Mouse (Mus musculus) gastrocnemius, adult 18-20 months (tissue): Measurements from ENCODE around the gene Eral1. TPM values are rescaled to one million over a fixed set of nuclear protein-coding genes. Genes with fewer than 3 reads are reported as not detected.
"Not testable (repeated sequence)": the region's sequence is repeated elsewhere in the genome, so short reads cannot be mapped to it uniquely, and the experiment has no call there.

Experiments used
- DNase-seq: peaks from one replicate; pipeline ENCODE4 v3.0.0; 2021; ENCODE audit warnings: low spot score
- total RNA-seq, 2 experiments: library from RNA; stranded (reverse); gene quantifications; 2 replicates each; pipeline ENCODE4 v1.2.3; 2021

Gene Eral1
- total RNA-seq, 2 experiments from 2014 or later = 20.1 to 22.7 TPM

DNA sequence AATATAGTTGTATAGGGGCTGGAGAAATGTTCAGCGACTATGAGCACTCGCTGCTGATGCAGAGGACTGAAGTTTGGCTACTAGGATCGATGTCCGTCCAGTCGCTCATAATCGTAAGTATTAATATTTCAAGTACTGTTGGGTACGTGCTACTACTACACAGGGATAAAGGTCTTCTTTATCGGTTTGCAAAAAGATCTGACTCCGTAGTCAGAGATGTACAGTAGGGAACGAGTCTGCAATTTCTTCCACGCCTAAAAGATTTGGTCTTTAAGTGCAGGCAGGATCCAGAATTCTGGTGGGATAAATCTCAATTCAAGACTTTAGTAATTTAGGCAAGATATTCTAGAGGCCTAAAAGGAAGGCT lies 13.9 kb upstream of the Eral1 start:
- no peak for DNase-seq

DNA sequence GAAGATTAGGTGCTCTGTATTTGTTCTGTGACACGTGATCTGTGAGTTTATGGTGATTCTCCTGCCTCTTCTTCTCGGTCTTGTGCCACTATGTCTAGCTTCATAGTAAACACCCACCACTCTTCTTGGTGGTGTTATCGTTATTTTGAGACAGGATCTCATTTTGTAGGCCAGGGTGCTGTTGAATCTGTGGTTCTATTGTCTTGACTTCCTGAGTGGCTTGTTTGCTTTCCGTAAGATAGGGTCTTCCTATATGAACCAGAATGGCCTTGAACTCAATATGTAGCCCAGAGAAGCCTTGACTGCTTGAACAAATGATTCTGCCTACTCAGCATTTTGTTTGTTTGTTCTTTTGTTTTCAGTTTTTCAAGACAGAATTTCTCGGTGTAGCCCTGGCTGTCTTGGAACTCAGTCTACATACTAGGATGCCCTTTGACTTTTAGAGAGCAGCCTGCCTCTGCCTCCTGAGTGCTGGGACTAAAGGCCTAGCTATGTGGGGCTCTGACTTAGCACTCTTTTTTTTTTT lies 7.6 kb upstream of the Eral1 start:
- DNase-seq = no peak

DNA sequence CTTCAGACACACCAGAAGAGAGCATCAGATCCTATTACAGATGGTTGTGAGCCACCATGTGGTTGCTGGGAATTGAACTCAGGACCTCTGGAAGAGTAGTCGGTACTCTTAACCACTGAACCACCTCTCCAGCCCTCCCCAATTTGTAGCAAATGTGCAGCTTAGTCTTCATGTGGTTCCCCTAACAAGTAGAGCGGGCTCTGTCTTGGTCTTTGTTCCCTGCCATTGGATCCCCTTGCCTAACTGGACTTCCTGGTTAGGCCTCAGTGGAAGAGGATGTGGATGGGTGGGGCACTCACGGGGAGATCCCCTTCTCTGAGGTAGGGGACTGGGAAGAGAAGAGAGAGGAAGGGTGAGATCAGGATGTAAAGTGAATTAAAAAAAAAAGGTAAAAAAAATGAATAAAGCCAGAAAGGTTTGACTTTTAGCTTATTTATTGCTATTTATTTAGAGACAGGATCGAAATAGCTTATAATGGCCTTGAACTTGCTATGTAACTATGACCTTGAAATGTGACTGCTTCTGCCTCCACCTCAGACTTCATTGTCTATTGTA lies 6.8 kb upstream of the Eral1 start:
- no peak for DNase-seq

DNA sequence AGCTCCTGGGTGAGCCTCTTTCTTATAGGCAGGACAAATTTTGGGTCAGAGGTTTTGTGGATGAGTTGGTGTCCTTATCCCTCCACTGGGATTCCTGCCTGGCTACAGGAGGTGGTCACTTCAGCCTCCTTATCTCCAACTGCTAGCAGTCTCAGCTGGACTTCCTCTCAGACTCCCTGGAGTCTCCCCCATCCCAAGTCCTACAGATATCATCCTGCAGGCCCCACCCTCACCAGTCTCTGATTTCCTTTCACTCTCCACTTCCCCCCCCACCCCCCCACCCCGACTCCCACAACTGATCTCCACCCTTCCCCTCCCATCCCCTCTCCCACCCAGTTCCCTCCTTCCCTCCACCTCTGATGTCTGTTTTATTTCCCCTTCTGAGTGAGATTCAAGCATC lies 3.4 kb upstream of the Eral1 start:
- DNase-seq = no peak

DNA sequence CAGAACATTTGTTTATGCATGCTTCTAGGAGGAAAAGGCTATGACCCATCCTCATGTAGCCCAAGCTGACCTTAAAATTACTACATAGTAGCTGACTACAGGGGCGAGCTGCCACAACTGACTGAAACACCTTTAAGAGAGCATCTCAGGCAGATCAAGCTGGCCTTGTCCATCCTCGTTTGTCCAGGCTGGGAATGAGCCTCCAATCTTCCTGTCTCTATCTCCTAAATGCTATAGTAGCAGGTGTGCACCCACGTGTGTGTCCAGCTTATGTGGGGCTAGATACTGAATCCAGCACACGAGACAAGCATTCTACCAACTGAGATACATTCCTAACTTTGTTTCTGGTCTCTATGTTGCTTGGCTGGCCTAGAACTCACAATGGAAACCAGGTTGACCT lies 5.5 kb downstream of the Eral1 start:
- no peak for DNase-seq

DNA sequence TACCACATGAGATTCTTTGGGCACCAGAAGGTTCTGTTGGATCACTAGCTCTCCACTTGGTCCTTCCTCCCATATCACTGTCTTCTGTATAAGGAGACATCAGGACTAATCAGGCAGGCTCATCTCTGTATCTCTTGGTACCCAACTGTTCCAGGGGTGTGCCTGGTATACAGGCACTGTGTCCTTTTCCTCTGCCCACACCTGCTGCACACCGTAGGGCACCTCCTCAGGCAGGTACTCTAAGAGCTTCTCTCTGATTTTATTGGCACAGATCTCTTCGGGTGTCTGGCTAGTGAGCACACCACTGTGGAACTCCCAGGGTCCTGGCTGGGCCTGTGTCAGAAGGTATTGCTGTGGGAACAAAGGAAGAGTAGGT lies 5.9 kb downstream of the Eral1 start:
- DNase-seq = no peak

DNA sequence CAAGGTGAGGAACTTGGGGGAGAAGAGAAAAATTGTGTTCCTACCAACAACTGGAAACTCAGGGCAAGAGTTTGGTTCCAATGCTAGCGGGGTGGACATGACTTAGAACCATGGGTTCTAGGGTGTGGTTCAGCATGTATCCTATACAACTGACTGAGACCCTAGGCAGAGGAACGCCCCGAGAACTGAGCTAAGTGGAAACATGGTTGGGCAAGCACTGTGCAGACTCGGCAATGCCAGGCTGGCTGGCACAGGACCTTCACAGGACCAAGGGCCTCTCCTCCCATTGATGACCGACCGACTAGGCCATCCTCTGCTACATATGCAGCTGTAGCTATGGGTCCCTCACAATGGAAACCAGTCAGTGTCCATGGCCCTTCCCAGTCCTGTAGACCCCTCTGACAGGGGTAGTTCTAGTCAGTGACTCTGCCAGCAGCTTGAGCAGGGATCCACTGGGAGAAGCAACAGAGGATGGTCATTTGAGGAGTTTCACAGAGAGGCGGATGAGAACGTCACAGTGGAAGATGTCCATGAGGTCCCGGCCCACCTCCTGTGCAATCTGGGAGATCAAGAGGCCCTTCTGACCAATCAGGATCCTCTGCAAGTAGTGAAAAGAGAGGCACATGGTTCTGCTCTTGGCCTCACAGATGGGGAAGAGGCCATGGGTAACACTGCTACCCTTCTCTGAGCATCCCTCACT lies 6.5 kb downstream of the Eral1 start:
- DNase-seq = no peak

DNA sequence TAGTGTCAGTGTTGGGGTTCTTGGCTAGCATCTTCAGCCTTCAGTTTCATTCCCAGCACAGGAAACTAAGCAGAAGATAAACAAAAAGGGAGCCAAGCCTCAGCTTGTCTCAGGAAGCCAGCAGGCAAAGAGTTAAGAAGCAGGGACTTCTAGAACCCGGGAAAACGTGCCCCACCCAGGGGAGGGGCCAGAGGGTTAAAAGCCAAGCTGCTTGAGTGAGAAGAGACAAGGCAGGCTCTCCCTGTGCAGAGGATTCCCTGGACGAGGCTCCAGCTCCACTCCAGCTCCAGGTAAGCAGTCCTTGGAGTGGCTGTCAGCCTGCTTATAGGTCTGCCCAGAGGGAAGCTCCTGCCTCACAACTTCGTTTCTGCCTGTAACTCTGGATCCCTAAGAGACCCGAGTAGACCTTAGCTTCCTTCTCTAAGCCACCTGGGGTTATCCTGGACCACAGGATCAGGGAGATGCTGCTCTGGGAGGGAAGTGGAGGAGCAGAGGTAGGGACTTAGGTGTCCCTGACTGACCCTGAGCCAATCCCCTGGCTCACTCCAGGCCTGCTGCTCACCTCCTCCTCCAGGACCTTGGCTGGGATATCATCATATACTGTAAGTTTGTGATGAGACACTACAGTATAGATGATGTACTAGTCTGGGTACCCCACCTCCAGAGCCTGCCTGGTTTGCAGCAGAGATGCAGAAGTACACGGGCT lies 7.6 kb downstream of the Eral1 start:
- no peak for DNase-seq

DNA sequence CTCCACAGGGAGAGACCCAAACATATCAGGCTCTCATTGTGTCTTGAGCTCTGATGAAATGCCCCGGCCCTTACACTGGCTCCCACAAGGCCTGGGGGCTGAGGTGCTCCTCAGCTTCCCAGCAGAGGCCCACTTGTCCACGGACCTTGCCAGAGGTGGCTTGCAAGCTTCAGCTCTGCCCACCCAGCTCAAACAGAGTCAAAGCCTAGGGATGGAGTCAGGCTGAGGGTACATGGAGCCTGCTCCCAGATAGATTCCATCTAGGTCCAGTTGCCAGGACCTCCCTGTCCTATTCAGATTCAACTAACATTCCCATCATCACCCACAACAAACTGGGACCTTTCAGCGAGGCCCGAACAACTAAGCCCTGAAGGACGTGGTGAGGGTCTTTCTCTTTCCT lies 8.2 kb downstream of the Eral1 start:
- no peak for DNase-seq

DNA sequence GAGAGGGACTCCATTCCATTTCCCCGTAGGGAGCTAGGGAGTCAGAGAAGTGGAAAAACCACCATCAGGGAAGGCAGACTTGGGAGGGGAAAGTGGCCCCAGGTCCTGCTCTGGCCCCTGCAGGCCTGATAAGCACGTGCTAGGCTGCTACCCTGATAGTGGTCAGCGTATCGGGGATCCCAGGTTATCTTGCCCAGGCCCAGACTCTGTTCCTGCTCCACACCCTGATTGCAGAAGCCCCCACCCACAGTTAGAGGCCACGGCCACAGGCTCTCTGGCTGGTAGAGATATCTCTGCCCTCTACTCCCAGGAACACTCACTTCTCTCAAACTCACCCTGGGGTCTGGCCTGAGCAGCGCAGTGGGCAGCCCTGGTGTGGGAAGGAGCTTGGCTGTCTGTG lies 10.5 kb downstream of the Eral1 start:
- DNase-seq = no peak

DNA sequence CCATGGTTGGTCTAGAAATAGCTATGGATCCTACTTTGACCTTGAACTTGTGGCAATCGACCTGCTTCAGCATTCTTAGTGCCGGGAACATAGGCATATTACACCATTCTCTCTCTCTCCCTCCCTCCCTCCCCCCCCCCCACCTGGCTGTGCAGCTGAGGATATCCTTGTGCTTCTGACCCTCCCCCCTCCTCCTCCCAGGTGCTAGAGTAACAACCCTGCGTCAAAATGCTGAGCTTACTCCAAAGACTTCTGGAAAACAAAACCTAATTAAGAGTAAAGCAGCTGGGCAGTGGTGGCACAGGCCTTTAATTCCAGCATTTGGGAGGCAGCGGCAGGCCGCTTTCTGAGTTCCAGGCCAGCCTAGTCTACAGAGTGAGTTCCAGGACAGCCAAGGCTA lies 11.1 kb downstream of the Eral1 start:
- no peak for DNase-seq

DNA sequence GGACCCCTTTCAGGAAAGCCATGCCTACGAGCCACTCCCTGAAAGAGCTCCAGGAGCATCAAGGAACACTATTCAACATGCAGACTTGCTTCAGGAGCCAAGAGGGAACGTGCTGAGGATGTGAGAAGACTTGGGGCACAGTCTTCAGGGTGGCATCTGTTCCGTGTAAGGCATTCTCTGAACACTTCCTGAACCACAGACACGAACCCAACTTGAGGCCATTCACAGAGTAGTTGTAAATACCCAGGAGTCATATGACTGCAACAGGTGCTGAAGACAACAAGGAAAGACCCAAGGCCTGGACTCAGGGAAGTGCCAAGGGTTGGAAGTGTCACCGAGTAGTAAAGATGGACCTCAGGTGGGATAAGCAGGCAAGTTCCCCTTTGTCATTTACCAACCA lies 12.6 kb downstream of the Eral1 start:
- DNase-seq = no peak

DNA sequence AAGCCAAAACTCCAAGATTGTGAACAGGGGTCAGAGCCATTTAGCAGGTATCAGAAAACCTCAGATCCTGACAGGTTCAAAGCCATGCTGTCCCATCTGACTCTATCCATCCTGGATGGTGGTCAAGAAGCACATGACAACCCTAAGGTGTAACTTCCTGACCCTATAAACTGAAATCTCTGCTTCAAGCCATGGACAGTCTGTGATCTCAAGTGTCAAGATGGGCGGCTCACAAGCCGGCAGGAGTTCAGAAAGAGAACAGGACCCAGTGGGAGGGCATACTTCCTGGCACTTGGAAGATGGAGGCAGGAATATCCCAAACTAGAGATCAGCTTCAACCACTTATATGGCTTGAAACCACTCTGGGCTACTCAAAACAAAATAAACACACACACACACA lies 13.5 kb downstream of the Eral1 start:
- DNase-seq = no peak

DNA sequence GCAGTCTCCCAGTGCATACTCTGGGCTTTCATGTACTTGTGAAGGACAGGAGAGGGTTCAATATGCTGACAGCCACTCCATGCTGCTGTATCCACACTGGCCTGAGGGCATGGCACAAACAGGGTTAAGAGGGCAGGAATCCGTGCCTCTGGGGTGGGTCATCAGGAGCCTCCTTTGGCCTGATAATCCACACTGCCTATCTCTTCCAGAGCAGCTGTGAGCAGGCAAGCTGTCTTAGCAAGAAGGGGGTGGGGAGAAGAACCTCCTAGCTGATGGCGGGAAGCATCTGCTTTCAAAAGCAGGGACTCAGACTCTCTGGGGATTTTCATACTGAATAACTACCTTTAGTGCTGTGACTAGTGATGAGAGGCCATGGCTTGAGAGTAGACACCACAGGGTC lies 14.3 kb downstream of the Eral1 start:
- DNase-seq = no peak

DNA sequence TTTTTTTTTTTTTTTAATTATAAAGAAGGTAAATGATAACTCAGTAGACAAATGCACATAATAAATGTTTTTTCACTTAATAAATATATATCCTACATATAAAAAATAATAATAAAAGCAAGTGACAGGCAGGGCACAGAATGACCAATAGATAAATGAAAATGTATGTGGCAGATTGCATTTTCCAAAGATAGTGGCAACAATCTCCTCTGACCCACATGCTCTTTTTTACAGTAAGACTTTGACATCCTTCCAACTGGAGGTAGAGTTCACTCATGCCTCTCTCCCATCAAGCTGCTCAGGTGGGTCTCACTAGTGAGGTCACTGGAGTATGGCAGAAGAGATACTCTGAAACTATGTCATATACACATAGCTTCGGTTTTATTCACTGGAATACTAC lies 17.6 kb downstream of the Eral1 start:
- no peak for DNase-seq

DNA sequence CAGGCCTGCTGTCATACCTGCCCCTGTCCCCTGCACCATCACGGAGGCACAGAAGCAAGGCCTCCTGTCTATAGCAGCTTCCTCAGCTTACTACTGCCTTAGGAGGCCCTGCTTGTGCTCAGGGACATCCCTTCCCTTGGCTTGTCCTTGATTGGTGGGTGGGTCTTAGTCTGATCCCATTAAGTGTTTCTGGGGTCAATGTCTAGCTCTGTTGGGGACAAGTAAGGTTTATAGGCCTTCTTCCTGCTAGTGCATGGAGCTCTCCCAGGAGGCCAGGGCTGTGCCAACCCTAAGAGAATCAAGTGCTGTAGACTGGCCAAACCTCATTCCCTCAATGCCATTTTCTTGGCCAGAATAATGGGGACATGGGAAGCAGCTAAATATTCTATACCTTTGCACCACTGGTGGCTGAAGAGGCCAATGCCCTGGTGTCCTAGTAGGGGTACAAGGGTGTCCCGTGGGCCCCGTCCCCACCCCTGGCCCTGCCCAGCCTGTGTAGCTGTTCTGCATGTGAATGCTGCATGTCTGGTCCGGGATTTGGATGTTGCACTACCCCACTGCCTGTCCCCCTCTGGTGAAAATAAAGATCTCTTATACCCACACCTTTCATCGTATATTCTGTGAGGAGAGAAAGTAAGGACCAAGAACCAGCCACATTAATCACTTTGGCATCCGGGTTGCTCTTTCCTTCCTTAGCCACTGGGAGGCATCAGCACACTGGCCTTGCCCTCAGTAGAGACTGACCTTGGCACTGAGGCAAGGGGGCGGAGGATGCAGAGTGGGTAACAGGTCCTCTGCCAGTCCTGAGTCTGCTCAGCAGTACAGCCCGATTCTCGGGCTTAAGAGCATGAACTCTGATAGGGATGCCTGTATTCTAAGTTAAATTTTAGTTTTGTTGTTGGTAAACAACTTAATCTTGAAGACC lies 20.1 kb downstream of the Eral1 start:
- DNase-seq = peak; percentile 79

DNA sequence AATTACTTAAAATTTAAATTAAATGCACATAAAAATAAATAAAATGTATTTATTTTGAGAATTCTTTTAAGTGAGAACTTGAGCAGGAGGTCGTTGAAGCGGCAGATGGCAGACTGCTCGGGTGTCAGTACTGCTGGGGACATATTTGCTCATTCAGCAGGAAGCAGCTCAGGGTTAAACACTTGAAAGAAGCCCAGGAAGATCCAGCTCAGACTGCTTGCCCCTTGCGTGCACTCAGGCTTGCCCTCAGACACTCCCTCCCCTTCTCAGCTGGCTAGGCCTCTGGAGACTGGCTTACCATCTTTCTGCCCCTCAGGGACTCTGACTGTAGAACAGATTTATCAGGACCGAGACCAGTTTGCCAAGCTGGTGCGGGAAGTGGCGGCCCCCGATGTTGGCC lies 23.2 kb downstream of the Eral1 start:
- DNase-seq = no peak

DNA sequence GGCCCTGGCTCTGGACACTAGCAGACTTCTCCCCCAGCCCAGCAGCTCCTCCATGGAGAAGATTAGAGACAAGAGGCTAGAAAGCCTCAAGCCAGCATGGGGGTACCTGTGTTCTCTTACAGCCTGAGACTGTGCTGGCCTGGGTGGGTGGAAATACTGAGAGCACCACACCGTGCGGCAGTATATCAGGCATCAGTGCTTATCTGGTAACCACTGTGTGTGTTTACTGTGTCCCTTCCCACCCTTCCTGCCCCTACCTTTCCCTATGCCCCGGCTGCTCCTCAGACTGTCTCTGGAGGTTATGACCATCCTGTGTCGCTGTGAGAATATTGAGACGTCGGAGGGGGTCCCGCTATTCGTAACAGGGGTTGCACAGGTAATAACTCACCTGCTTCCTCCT lies 27.1 kb downstream of the Eral1 start:
- no peak for DNase-seq

DNA sequence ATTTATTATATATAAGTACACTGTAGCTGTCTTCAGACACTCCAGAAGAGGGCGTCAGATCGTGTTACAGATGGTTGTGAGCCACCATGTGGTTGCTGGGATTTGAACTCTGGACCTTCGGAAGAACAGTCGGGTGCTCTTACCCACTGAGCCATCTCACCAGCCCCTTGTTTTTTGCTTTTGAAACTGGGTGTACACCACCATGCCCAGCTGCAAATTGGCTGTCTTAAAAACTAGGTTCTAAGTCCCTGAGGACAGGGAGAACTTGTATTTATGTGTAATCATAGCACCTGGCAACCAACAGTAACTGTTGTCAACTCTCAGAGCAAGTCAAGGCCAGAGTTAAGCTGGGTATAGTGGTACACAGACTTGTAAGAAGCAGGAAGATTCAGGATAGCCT lies 31.5 kb downstream of the Eral1 start:
- DNase-seq = not testable (repeated sequence)

DNA sequence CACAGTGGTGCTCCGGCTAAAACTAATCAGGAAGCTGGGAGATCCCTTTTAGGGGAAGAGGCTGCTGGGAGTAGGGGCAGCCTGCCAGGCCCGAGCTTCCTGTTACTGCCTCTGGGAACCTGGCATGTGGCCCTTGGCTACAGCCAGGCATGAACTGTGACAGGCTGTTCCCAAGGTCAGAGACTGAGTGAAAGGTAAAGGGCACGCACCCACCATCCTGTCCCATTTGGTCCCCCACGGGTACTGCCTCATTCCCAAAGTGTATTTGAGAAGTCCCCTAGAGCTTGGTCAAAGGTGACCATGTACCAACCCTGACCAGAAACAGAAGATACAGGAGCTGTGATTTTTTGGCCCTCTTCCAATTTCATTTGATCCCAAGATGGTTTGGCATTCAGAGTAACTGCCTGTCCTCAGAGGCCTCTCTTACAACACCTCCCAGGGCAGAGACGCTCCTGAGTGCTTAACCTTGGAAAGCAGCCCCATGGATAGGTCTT lies 35.4 kb downstream of the Eral1 start:
- peak; percentile 93 for DNase-seq

DNA sequence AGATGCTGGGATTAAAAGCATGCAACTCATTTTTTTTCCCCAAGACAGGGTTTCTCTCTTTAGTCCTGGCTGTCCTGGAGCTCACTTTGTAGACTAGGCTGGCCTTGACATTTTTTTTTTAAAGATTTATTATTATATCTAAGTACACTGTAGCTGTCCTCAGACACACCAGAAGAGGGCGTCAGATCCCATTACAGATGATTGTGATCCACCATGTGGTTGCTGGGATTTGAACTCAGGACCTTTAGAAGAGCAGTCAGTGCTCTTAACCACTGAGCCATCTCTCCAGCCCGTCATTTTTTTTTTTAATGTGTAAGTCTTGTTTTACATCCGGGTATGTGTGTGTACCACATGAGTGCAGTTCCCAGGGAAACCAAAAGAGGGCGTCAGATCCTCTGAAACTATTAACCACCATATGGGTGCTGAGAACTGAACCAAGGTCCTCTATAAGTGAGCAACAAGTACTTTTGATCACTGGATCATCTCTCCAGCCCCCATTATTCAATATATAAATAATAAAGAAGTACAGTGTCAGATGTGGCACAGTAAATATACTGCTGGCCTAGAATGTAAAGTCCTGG lies 37.8 kb downstream of the Eral1 start:
- not testable (repeated sequence) for DNase-seq
